Mouse (Mus musculus) embryonic facial prominence, embryonic 11.5 days (tissue): ENCODE results near the gene Nectin4. TPM values are rescaled to one million over a fixed set of nuclear protein-coding genes. Genes with fewer than 3 reads are reported as not detected.
A peak's percentile ranks its signal among the peaks of the same experiment; 100 is the strongest.

Experiments
- ATAC-seq: fragments of 200-750 bp; cut with Nextera tagmentation; replicated peaks from 2 replicates; pipeline ENCODE4 v1.8.0; 2017; ENCODE audit warnings: low read depth; ENCODE audit not compliant: insufficient number of reproducible peaks, low FRiP score, low TSS enrichment
- DNase-seq: peaks from one replicate; pipeline ENCODE4 v3.0.0-alpha.2; 2015; ENCODE audit warnings: low spot score
- H3K27ac ChIP-seq: fragments of 300-500 bp; sonication (generic); replicated peaks from 2 replicates; pipeline ENCODE4 v1.5.1; 2014; ENCODE audit warnings: mild to moderate bottlenecking, low read depth, low read length, control low read depth
- H3K27me3 ChIP-seq: fragments of 300-500 bp; sonication (generic); 2 replicates; pipeline ENCODE4 v1.6.1; 2014; ENCODE audit warnings: mild to moderate bottlenecking, low read length, moderate library complexity, mixed read lengths; ENCODE audit not compliant: control insufficient read depth, insufficient read depth
- H3K36me3 ChIP-seq: fragments of 300-500 bp; sonication (generic); replicated peaks from 2 replicates; pipeline ENCODE4 v1.6.1; 2014; ENCODE audit warnings: low read depth, mild to moderate bottlenecking, low read length, moderate library complexity, mixed read lengths; ENCODE audit not compliant: control insufficient read depth, insufficient read depth
- H3K4me1 ChIP-seq: fragments of 300-500 bp; sonication (generic); 2 replicates; pipeline ENCODE4 v1.6.1; 2014; ENCODE audit warnings: low read length, mixed read lengths; ENCODE audit not compliant: control insufficient read depth, insufficient read depth
- H3K4me2 ChIP-seq: fragments of 300-500 bp; sonication (generic); 2 replicates; pipeline ENCODE4 v1.6.1; 2014; ENCODE audit warnings: low read depth, mild to moderate bottlenecking, control low read depth, low read length, moderate library complexity
- H3K4me3 ChIP-seq: fragments of 300-500 bp; sonication (generic); 2 replicates; pipeline ENCODE4 v1.5.1; 2014; ENCODE audit warnings: low read depth, low read length, control low read depth
- H3K9ac ChIP-seq: fragments of 300-500 bp; sonication (generic); replicated peaks from 2 replicates; pipeline ENCODE4 v1.6.1; 2014; ENCODE audit warnings: mild to moderate bottlenecking, control low read depth, low read length
- H3K9me3 ChIP-seq: fragments of 300-500 bp; sonication (generic); replicated peaks from 2 replicates; pipeline ENCODE4 v1.6.1; 2016; ENCODE audit warnings: mild to moderate bottlenecking, low read length, inconsistent platforms, mixed read lengths; ENCODE audit not compliant: control insufficient read depth
- WGBS: fragments of 180-500 bp; shearing (Covaris S2); extraction: QIAGEN DNeasy Blood & Tissue Kit; methylation state at CpG from one replicate; pipeline ENCODE4 v1.1.7; 2014; 5-methylcytosine and 5-hydroxymethylcytosine counted together
- polyA plus RNA-seq: library from polyadenylated mRNA; unstranded; fragments of >200 nt; fragmentation: Nextera tagmentation; extraction: Ambion mirVana; gene quantifications from 2 replicates; pipeline ENCODE4 v1.2.1, GENCODE M21; 2014

Gene Nectin4
- polyA plus RNA-seq, 1 experiment from 2014 or later = 2.4 TPM

- Histone ChIP-seq H3K36me3 (no peaks in the 10 kb centered on the region; the same call in 1 of the 2 replicates), H3K27ac (no peak overlapping the region), H3K9ac (peak overlapping the region; percentile 35), H3K4me2 (peak overlapping the region; percentile 76), H3K27me3 (no peaks in the 10 kb centered on the region), H3K9me3 (0 out of 2 replicates have a peak, but pooled peaks cover 2% of the 10 kb centered on the region), H3K4me1 (no peaks in the 10 kb centered on the region; the same call in 1 of the 2 replicates), H3K4me3 (peak overlapping the region; percentile 33)
- ATAC-seq (peak; percentile 49), DNase-seq (peak; percentile 88)
- WGBS = 25% methylated on average over 16 of the region's 16 CpGs
Measured at GRCm38 (mm10) chr1:171361106-171362103, 8.5 kb upstream of the Nectin4 start.

- Histone ChIP-seq H3K4me1 (no peaks in the 10 kb centered on the region), H3K4me3 (no peak overlapping the region), H3K36me3 (no peaks in the 10 kb centered on the region), H3K9ac (no peak overlapping the region), H3K27me3 (no peaks in the 10 kb centered on the region; the same call in 1 of the 2 replicates), H3K4me2 (no peak overlapping the region), H3K27ac (no peak overlapping the region), H3K9me3 (no peaks in the 10 kb centered on the region)
- DNase-seq (no peak), ATAC-seq (no peak)
- WGBS = 66% methylated on average over 7 of the region's 7 CpGs
Measured at GRCm38 (mm10) chr1:171365934-171366333, 4.0 kb upstream of the Nectin4 start.

GRCm38 (mm10) chr1:171372880-171373279 is 3.0 kb downstream of the Nectin4 start:
- no peaks in the 10 kb centered on the region; the same call in 1 of the 2 replicates for H3K27me3 ChIP-seq
- no peak overlapping the region for H3K4me2 ChIP-seq
- ATAC-seq (no peak), DNase-seq (no peak)
- H3K9ac ChIP-seq = no peak overlapping the region
- no peak overlapping the region for H3K27ac ChIP-seq
- no peaks in the 10 kb centered on the region for H3K36me3 ChIP-seq
- 25% methylated on average over 3 of the region's 3 CpGs for WGBS
- no peak overlapping the region for H3K4me3 ChIP-seq
- H3K4me1 ChIP-seq = no peaks in the 10 kb centered on the region
- no peaks in the 10 kb centered on the region for H3K9me3 ChIP-seq

- Histone ChIP-seq H3K36me3 (no peaks in the 10 kb centered on the region), H3K9me3 (no peaks in the 10 kb centered on the region), H3K27me3 (no peaks in the 10 kb centered on the region; the same call in 1 of the 2 replicates), H3K4me2 (no peak overlapping the region), H3K27ac (no peak overlapping the region), H3K4me3 (no peak overlapping the region), H3K9ac (no peak overlapping the region), H3K4me1 (no peaks in the 10 kb centered on the region)
- ATAC-seq = no peak
- peak; percentile 40 for DNase-seq
- WGBS = 0% methylated on average over 4 of the region's 4 CpGs
Measured at GRCm38 (mm10) chr1:171373946-171374345, 4.0 kb downstream of the Nectin4 start.

DNA sequence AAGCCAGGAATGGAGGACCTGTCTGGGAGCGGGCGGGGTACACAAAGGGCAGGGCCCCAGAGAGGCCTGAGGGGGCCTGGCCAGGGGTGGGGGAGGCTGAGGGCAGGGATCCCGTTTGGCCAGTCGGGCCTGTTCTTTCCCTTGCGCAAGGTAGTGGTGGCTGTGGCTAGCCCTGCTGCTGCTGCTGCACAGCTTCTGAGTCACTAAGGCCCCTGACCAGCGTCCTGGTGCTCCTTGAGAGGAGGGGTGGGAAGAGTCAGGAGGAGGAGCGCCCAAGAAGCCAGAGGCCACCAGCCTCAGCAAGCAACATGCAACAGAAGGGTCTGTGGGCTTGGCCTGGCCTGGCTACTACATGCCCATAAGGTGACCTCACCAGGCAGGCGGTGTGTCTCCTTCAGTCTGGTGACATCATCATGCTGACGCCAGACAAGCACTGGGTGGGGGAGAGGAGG is 5.8 kb downstream of the Nectin4 start:
- Histone ChIP-seq H3K9me3 (no peaks in the 10 kb centered on the region), H3K4me2 (no peak overlapping the region), H3K4me1 (no peaks in the 10 kb centered on the region), H3K27ac (no peak overlapping the region), H3K9ac (no peak overlapping the region), H3K36me3 (no peaks in the 10 kb centered on the region), H3K4me3 (no peak overlapping the region), H3K27me3 (peaks cover 2% of the 10 kb centered on the region; the same call in 1 of the 2 replicates)
- ATAC-seq (no peak), DNase-seq (no peak)
- 36% methylated on average over 9 of the region's 9 CpGs for WGBS

- DNase-seq = no peak
- no peak overlapping the region for H3K27ac ChIP-seq
- H3K9me3 ChIP-seq = no peaks in the 10 kb centered on the region
- WGBS = 90% methylated on average over 6 of the region's 6 CpGs
- no peak overlapping the region for H3K9ac ChIP-seq
- no peaks in the 10 kb centered on the region for H3K36me3 ChIP-seq
- H3K27me3 ChIP-seq = peaks cover 4% of the 10 kb centered on the region; the same call in 1 of the 2 replicates
- H3K4me2 ChIP-seq = no peak overlapping the region
- H3K4me3 ChIP-seq = no peak overlapping the region
- no peaks in the 10 kb centered on the region for H3K4me1 ChIP-seq
- ATAC-seq = no peak
Measured at GRCm38 (mm10) chr1:171378298-171378697, 8.4 kb downstream of the Nectin4 start.

DNA sequence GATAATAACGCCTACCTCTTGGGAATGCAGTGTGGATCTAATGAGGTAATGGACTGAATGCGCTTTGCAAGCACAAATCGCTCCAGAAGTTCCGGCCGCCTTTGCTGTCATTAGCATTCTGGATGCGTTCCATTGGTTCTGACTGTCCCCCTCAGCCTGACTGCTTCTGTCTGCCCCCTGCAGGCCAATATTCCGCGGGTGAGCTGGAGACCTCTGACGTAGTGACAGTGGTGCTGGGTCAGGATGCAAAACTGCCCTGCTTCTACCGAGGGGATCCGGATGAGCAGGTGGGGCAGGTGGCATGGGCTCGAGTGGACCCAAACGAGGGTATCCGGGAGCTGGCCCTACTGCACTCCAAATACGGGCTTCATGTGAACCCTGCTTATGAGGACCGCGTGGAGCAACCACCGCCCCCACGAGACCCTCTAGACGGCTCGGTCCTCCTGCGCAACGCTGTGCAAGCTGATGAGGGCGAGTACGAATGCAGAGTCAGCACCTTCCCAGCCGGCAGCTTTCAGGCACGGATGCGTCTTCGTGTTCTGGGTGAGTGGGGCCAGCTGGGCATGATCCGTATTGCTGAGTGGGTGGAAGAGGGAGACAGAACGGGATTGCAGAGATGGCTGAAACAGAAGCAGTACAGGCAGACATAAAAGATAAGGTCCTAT is 10.2 kb downstream of the Nectin4 start:
- Histone ChIP-seq H3K4me3 (no peak overlapping the region), H3K4me2 (peak overlapping the region; percentile 25; the same call in 1 of the 2 replicates), H3K27ac (no peak overlapping the region), H3K9ac (no peak overlapping the region), H3K4me1 (no peaks in the 10 kb centered on the region), H3K9me3 (no peaks in the 10 kb centered on the region), H3K36me3 (no peaks in the 10 kb centered on the region), H3K27me3 (peaks cover 4% of the 10 kb centered on the region; the same call in 1 of the 2 replicates)
- peak; percentile 25; the same call in 1 of the 2 replicates for ATAC-seq
- peak; percentile 75 for DNase-seq
- 7% methylated on average over 31 of the region's 31 CpGs for WGBS
